In the genomic region with DNA sequence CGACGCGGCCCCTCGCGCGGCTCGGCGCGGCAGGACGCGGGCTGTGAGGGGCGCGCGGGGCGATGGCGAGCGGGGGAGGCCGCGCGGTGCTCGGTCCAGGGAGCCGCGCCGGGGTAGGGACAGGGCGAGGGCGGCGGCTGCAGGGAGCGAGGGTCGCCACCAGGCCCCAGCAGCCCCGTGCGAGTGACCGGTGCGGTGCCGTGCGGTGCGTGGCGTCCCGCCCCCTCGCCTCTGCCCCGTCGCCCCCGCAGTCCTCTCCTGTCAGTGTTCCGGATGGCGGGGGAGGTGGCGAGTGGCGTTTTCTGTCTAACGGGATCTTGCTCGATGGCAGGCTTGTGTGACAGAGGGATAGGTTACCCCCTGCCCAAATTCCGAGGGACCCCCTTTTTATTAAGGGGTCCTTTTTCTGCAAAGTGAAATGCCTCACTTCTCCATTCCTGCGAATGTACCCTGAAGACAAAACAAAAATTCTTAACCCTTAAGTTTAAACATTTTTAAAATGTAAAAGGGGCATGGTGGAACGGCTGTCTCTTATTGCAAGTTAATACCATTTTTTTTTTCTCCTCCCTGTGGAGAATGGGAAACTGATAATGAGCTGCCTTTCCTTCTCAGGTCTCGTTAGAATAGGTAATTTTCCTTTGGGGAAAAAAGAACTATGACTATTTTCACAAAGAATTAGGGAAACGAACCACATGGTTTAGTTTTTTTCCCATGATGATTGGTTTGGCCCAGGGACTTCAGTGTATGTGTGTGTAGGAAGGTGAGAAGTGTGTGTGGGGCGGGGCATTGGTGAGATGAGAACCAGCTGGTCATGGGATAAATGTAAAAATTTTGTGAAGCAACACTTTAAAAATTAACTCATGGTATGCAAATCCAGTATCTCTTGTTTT, we compare ENCODE assay signal across 8 mouse cellular contexts. TPM values are rescaled to one million over a fixed set of nuclear protein-coding genes. Genes with fewer than 3 reads are reported as not detected.
DNase-seq lines count a peak whose midpoint lies in the region; ATAC-seq and TF ChIP-seq lines count a peak whose summit lies in the region.

No protein-coding gene starts in this region.

- no peaks in the 10 kb centered on the region for H3K27me3 ChIP-seq in embryonic facial prominence, embryonic 15.5 days

- H3K9me3 ChIP-seq in embryonic facial prominence, embryonic 15.5 days (replicated peaks): no peaks in the 10 kb centered on the region

- H3K27ac ChIP-seq in bone marrow, adult 2 months (ENCODE audit: control insufficient read depth, insufficient read depth, low read depth, low read length, poor library complexity): peak overlapping the region; percentile 42; the same call in 1 of the 2 replicates
- H3K27ac ChIP-seq in embryonic facial prominence, embryonic 15.5 days (replicated peaks): peak overlapping the region; percentile 94

- TF ChIP-seq POLR2A in bone marrow, adult 2 months (IDR thresholded peaks at IDR 0.05; ENCODE audit: borderline replicate concordance, control insufficient read depth, low read depth, low read length): no peak

- H3K9ac ChIP-seq in embryonic facial prominence, embryonic 15.5 days: peak overlapping the region; percentile 85

- WGBS in bone marrow, adult 2 months: 2% methylated on average over 54 of the region's 54 CpGs
- WGBS in embryonic facial prominence, embryonic 15.5 days: under 1% methylated on average over 49 of the region's 54 CpGs

- ATAC-seq in embryonic facial prominence, embryonic 15.5 days (ENCODE audit: insufficient number of reproducible peaks, low FRiP score, low TSS enrichment, low read depth): peak; percentile 74
- peak; percentile 13 to 41; a peak in 1 of 4 replicates for ATAC-seq in hematopoietic stem cell, adult 5-6 weeks (replicated peaks in 1 of 2; ENCODE audit: insufficient read depth in 1 of 2, low FRiP score in 2 of 2, low TSS enrichment in 1 of 2, low read depth in 1 of 2, poor library complexity in 2 of 2, severe bottlenecking in 2 of 2)

- TF ChIP-seq CTCF in bone marrow, adult 2 months (IDR thresholded peaks at IDR 0.05; ENCODE audit: control insufficient read depth, insufficient read depth, low read length): no peak

- peak overlapping the region; percentile 83 for H3K4me3 ChIP-seq in bone marrow, adult 2 months (replicated peaks; ENCODE audit: control insufficient read depth, low read depth, low read length)
- H3K4me3 ChIP-seq in embryonic facial prominence, embryonic 15.5 days (replicated peaks): peak overlapping the region; percentile 97

- H3K4me2 ChIP-seq in embryonic facial prominence, embryonic 15.5 days (replicated peaks): peak overlapping the region; percentile 63

- no peaks in the 10 kb centered on the region for H3K4me1 ChIP-seq in bone marrow, adult 2 months (ENCODE audit: control insufficient read depth, insufficient read depth, low read length)
- peaks cover 5% of the 10 kb centered on the region for H3K4me1 ChIP-seq in embryonic facial prominence, embryonic 15.5 days

- H3K36me3 ChIP-seq in embryonic facial prominence, embryonic 15.5 days: no peaks in the 10 kb centered on the region

- DNase-seq in heart, adult 18-20 months: peak; percentile 41 to 50
- DNase-seq in heart, adult 11 months: no peak
- DNase-seq in left cerebral cortex, adult 18-20 months (ENCODE audit: low spot score in 2 of 2): peak; percentile 46 to 68
- DNase-seq in lung, postnatal 25 days (ENCODE audit: low spot score): peak; percentile 2
- DNase-seq in right cerebral cortex, postnatal 4 days: peak; percentile 48

RNA-seq across cellular contexts. Expression of gene Abi2, which starts 0.8 kb away (rescaled TPM):
- 10 to 100 TPM; 14.7 to 19.4 TPM for total RNA-seq in heart, adult 18-20 months (2021)
- 2.9 and 3.7 TPM in 2 replicates for polyA plus RNA-seq in bone marrow, adult 2 months (2011; ENCODE audit: insufficient read depth, insufficient read length, low replicate concordance, missing spikeins)
- polyA plus RNA-seq in embryonic facial prominence, embryonic 15.5 days (2015; fragmentation: Nextera tagmentation; extraction: Ambion mirVana): 18.8 and 23.2 TPM in 2 replicates
- 36.4 and 44.2 TPM in 2 replicates for total RNA-seq in hematopoietic stem cell, adult 5-6 weeks (2017)
- 100 to 1,000 TPM; 380 to 385 TPM for total RNA-seq in left cerebral cortex, adult 18-20 months (2021)
